Mouse (Mus musculus): ENCODE results near the gene Ddx25.

Ddx25 gene

DNA sequence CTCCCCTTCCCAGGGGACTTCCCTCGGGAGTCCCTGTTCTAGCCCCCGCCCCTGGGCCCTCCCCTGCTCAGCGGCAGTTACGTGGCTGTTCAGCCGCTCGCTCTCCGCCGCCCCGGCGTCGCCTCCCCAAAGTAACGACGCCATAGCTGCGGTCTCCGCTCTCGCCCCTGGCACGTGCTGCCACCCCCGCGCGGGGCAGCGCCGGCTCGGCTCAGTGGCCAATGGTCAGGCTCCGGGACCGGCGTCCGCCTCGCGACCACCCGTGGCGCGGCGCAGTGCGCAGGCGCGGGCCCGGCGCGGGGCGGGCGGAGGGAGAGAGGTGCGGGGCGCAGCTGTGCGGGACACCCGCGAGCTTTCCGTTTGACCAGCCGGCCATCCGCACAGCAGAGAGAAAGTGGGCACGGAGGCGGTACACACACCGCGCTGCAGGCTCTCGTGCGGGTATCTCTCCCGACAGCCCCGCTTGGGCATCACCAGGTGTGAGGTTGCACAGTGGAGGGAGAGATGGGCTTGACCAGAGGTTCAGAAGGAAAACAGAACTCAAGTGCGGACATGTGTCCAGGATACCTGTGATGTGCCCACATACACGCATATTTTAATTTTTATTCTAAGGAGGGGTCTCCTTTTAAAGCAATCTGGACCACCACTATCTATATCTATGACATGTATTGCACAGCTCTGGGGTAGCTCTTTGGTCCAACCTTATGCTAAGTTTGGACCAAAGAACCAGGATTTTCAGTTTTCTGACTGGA is at the start of gene Ddx25, which contains the start of gene Pus3:
TSS of gene Ddx25 (minus strand) at position 272 of the 752 bp plus-strand sequence.
TSS of gene Pus3 (plus strand) at position 339 of the 752 bp plus-strand sequence.
- DNase-seq = peak; percentile 90

- DNase-seq = no peak
Measured at GRCm38 (mm10) chr9:35607647-35608405, 49.5 kb upstream of the Ddx25 start.

- DNase-seq = peak; percentile 26
Measured at GRCm38 (mm10) chr9:35592903-35593302, 34.6 kb upstream of the Ddx25 start.

DNA sequence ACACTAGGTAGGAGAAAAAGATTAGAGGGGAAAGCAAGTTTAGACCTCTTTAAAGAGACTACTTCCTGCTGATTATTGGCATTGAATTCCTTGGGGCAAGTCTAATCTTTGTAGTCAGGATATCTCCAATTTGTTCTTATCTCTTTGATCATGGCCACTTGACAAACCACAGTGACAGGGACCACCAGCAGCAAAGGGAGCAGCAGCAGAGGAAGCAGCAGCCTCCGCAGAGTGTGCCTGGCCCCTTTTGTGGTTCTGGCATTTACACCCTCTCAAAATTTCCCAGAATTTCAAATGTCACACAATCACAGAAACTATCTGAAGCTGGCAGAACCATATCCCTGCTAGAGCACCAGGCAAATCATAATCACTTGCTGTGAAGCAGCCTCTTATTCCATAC is 29.3 kb upstream of the Ddx25 start:
- no peak for DNase-seq

- DNase-seq = no peak
Measured at GRCm38 (mm10) chr9:35574416-35574815, 16.1 kb upstream of the Ddx25 start.

DNA sequence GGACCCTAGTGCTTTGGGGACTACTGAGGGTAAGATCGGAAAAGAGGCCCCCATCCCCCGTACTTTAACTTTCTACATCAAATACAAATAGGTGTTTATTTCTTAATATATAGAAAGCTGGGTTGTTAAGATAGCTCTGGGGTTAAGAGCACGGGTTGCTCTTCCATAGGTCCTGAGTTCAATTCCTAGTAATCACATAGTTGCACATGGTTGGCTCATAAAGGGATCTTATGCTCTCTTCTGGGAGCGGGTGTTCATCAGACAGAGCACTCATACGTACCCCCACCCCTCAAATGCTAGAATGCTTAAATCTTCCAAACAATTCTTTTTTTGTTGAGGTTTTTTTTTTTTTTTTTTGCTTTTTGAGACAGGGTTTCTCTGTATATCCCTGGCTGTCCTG is 12.3 kb upstream of the Ddx25 start:
- no peak for DNase-seq

DNA sequence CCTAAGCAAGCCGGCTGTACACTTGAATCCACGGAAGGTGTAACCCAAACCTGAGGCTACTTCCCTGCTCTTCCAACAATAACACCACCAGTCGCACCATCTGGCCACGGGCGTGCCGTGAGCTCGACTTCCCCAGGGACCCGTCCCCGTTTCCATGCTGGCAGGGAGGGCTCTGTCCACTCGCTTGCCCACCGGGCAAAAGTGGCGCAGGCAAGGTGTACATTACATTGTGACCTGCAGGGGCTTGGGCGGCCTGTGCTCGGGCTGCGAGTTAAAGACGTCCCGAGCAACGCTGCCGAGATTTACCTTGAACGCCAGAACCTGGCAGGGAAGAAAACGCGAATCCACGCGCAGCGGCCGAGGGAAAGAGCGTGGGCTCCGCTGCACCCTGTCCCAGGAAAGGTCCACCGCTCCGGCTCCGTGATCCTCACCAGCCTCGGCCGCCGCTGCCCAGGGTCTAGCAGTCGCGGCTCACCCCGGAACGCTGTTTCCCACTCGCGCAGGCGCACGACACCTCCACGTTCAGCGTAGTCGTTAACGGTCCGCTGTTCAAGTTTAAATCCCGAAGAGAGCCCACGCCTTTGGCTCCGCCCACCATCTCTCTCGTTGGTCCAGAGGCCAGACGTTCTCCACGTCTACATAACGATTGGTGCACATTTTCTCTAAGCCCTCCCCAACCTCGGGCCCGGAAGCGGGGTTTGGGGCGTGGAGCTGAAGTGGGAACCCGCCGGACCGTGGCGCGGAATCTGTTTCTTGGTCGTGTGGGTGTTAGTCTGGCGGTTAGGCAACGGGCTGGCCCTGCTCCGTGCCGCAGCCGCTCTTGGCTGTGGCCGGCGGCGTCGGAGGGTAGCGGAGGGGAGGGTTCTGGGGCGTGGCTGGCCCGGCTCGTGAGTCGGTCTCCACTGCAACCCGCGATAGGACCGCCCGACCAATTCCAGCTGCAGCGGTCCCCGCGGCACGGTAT is 11.5 kb upstream of the Ddx25 start, which contains the start of the genes Pate2 and Hyls1:
TSS of gene Pate2 (plus strand) at position 714 of the 964 bp plus-strand sequence.
TSS of gene Hyls1 (minus strand) at position 828 of the 964 bp plus-strand sequence.
- peak; percentile 99 for DNase-seq

DNA sequence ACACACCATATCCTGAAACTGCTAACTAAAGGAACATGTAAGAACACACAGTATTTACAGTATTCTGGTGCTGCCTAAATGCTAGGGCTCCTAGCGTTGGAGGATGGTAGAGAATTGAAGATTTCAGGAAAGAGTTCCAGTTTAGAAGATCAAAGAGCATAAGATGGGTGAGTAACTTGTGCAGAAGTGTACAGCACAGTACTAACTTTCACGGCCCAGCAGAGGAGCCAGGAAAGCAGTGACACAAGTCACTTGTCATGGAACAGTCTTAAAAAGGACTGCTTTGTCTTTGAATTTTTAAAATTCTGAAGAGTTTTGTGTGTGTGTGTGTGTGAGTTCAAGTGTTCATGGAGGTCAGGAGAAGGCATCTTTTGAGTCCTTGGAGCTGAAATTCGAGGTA is 9.7 kb upstream of the Ddx25 start:
- DNase-seq = no peak

DNA sequence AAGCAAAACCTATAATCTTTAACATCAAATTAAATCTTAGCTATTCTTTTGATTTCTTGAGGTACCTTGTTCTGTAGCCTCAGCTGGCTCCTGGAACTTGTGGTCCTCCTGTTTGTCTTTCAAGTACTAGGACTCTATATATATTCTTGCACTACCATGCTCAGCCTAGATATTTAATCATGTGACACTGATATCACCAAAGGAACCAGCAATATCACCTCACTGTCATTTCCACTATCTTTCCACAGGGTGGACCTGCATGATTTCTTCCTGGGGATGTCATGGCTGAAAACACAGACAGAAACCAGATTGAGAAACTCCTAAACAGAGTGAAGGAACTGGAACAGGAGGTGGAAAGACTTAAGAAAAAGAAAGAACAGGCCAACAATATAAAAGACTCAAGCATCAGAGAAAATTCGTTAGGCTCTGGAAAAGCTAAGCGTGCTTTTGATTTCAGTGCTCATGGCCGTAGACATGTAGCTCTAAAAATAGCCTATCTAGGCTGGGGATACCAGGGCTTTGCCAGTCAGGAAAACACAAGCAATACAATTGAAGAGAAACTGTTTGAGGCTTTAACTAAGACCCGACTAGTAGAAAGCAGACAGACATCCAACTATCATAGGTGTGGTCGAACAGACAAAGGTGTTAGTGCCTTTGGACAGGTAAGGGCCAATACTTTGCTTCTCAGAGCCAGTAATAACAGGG is 6.4 kb upstream of the Ddx25 start:
- DNase-seq = no peak

DNA sequence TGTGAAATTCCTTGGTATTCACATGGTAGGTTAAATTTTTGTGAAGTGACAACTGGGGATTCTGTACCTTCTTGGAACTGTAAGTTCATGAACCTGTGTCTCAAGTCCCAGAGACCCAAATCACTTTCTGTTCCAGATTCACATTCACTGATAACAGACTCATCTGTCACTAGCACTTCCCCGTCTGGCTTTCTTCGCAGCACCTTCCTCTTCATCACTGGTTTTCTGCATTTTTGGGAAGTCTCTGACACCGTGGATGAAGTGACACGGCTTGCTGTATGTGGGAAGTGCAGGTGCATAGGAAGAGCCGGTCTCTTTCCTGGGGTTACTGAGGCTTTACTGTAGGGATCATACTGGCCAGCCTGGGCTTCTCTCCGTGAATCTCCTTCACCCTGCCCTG is 3.3 kb upstream of the Ddx25 start:
- no peak for DNase-seq

- no peak for DNase-seq
Measured at GRCm38 (mm10) chr9:35561076-35561475, 2.7 kb upstream of the Ddx25 start.

DNA sequence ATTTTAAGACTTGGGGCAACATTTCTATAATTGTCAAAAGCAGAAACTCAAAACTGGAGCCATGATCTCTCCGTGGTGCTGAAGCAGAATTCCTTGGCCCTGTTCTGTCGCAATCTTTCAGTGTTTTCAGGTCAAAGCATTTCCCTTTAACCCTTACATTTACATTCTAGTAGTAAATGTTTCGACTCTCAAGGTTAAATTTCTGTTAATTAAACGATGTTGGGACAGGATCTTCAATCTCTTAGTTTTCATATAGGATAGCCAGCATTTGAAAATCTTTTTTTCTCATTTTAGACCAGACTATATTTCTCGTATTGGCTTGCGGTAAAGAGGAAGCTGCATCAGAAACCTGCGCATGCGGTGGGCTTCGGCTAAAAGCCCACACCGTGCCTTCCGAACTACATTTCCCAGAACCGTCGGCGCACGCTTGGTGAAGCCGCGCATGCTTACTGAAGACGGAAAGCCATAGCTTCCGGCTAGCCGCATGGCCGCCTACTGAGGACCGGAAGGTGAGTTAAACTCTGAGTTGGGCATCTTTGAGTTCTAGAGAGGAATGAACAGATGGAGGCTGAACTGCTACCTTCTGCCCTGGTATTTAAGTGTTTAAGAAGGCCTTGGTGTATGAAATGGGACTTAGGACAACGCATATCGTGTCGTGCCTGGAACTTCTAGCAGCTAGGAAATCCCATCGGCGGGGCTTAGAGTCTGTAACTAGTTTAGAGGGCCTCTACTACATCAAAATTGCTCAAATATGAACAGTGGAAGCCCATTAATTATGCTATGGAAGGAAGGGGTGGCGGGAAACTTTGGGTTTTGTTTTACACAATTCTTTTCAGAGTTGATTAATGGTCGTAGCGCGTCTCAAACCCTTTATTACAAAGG is 922 bp upstream of the Ddx25 start:
- peak; percentile 95 for DNase-seq

- no peak for DNase-seq
Measured at GRCm38 (mm10) chr9:35556494-35557102, 1.7 kb downstream of the Ddx25 start.

- DNase-seq = no peak
Measured at GRCm38 (mm10) chr9:35548455-35548854, 9.9 kb downstream of the Ddx25 start.

- no peak for DNase-seq
Measured at GRCm38 (mm10) chr9:35546745-35547144, 11.6 kb downstream of the Ddx25 start.

DNA sequence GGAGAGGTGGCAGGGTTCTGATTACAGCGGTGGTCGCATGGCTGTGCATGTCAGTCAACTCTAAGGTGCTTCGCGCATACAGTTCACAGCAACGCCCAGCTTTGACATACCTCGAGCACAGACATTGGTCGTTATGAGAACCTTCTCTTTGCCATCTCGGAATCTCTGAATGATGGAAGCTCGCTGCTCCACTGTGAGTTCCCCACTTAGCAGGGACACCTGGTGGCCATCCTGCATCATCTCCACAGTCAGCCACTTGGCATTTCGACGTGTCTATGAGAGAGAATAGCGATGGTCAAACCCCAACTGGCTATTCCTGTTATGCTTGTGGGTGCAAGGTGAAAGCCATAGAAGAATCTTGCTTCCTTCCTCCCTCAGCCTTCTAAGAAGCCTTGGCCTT is 12.6 kb downstream of the Ddx25 start:
- DNase-seq = no peak

DNA sequence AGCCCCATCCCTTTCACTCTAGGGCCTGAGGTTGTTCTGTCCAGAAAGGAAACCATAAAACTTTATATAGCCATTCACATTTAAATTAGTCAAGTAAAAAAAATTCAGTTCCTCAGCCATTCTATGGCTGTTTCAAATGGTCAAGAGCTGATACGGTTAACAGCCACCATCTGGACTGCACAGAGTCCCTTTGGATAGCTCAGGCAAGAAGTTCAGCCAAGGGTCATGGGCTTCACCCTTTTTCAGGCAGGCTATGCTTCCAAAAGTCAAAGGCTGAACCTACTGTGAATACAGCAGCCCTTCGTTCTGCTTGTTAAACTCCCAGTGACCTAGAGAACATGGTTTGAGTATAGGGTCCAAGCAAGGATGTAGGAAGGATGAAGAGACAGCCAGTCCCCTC is 13.7 kb downstream of the Ddx25 start:
- DNase-seq = no peak

- no peak for DNase-seq
Measured at GRCm38 (mm10) chr9:35543099-35543860, 15.0 kb downstream of the Ddx25 start.

- DNase-seq = no peak
Measured at GRCm38 (mm10) chr9:35541941-35542340, 16.4 kb downstream of the Ddx25 start.

GRCm38 (mm10) chr9:35541488-35541887 is 16.8 kb downstream of the Ddx25 start:
- DNase-seq = peak; percentile 84

Measured in retina, postnatal 1 day (tissue).